Mouse (Mus musculus) CD4-positive helper T cell, adult 2 months (primary cell): ENCODE data around the gene Ybx3.

Experiments
- DNase-seq: peaks from one replicate; pipeline ENCODE4 v3.0.0-alpha.2; 2012; ENCODE audit warnings: low read depth, missing footprints, low spot score

The Ybx3 gene

GRCm38 (mm10) chr6:131388040-131389021 is at the start of gene Ybx3:
Gene Ybx3, minus strand, starts transcription at chr6:131388476.
- peak; percentile 78 for DNase-seq

- DNase-seq: no peak
Observed at GRCm38 (mm10) chr6:131436626-131437025, 48.4 kb upstream of the Ybx3 start.

GRCm38 (mm10) chr6:131434088-131434487 is 45.8 kb upstream of the Ybx3 start:
- DNase-seq: no peak

GRCm38 (mm10) chr6:131433153-131434048 is 45.1 kb upstream of the Ybx3 start:
- DNase-seq: no peak

GRCm38 (mm10) chr6:131421572-131421971 is 33.3 kb upstream of the Ybx3 start:
- DNase-seq: peak; percentile 31

GRCm38 (mm10) chr6:131419614-131420013 is 31.3 kb upstream of the Ybx3 start:
- DNase-seq: no peak

- DNase-seq: peak; percentile 12
Observed at GRCm38 (mm10) chr6:131418770-131419169, 30.5 kb upstream of the Ybx3 start.

- no peak for DNase-seq
Observed at GRCm38 (mm10) chr6:131411116-131411843, 23.0 kb upstream of the Ybx3 start.

- no peak for DNase-seq
Observed at GRCm38 (mm10) chr6:131406957-131407356, 18.7 kb upstream of the Ybx3 start.

- DNase-seq: no peak
Observed at GRCm38 (mm10) chr6:131405896-131406295, 17.6 kb upstream of the Ybx3 start.

- DNase-seq: no peak
Observed at GRCm38 (mm10) chr6:131405174-131405573, 16.9 kb upstream of the Ybx3 start.

GRCm38 (mm10) chr6:131404260-131404659 is 16.0 kb upstream of the Ybx3 start:
- no peak for DNase-seq

- no peak for DNase-seq
Observed at GRCm38 (mm10) chr6:131403036-131403435, 14.8 kb upstream of the Ybx3 start.

- no peak for DNase-seq
Observed at GRCm38 (mm10) chr6:131402606-131403005, 14.3 kb upstream of the Ybx3 start.

- DNase-seq: no peak
Observed at GRCm38 (mm10) chr6:131401259-131401658, 13.0 kb upstream of the Ybx3 start.

- no peak for DNase-seq
Observed at GRCm38 (mm10) chr6:131396650-131397049, 8.4 kb upstream of the Ybx3 start.

GRCm38 (mm10) chr6:131393873-131394660 is 5.8 kb upstream of the Ybx3 start:
- no peak for DNase-seq

GRCm38 (mm10) chr6:131387221-131388039 is 846 bp downstream of the Ybx3 start:
- peak; percentile 56 for DNase-seq

- DNase-seq: peak; percentile 23
Observed at GRCm38 (mm10) chr6:131386416-131387019, 1.8 kb downstream of the Ybx3 start.
